Mouse (Mus musculus): ENCODE data around the gene Ephb1.

GRCm38 (mm10) chr9:102119422-102119821 is 235.1 kb downstream of the Ephb1 start:
- peak; percentile 43; the same call in 1 of the 2 replicates for TF ChIP-seq CTCF (IDR thresholded peaks at IDR 0.05; ENCODE audit: control insufficient read depth, insufficient read depth, insufficient replicate concordance, low read depth, low read length)
- no peak for TF ChIP-seq POLR2A (IDR thresholded peaks at IDR 0.05; ENCODE audit: control insufficient read depth, low read depth, low read length)
